10 mouse cellular contexts compared by ENCODE assay signal in the genomic region with DNA sequence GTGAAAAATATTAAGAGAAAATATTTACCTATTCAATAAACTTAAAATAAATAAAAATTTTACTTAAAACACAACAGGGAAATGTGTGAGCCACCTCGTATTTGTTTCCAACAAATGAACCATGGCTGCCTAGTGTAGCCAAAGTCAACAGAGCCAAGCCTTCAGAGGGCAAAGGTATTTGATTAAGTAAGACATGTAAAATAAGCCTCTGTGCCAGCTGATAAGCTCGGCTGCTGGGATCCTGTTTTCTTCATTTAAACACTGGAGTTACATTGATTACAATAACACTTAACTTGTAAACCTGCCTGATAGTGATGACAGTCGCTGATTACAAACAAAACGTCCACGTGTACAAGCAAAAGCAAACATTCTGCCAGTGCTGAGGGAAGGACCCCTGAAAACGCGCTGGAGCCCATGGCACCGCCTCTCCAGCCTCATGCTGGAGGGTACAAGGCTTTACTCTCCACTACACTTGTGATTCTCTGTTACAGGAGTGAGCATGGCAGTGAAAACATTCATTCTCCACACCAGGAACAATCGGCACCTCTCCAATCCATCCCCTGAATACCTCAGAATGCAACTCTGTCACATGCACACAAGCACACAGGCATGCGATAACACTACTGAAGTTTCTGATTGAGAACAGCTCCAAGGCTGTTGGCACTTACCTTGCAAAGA.
DNase-seq lines count a peak whose midpoint lies in the region; ATAC-seq and TF ChIP-seq lines count a peak whose summit lies in the region.
"Had no signal": no experiment of that assay in that cellular context is flagged by ENCODE, and none has a peak within 500 bp of the region (broad histone marks: within the 10 kb centered on the region; RNA-seq: fewer than 3 reads in every experiment).

No protein-coding gene starts in this region.

- no peaks in the 10 kb centered on the region for H3K9me3 ChIP-seq in intestine, embryonic 15.5 days
- no peaks in the 10 kb centered on the region for H3K9me3 ChIP-seq in liver, embryonic 14.5 days (ENCODE audit: control insufficient read depth, low read length)
- H3K9me3 ChIP-seq in stomach, embryonic 16.5 days (replicated peaks; ENCODE audit: control insufficient read depth, low read length): no peaks in the 10 kb centered on the region

- H3K4me3 ChIP-seq in intestine, embryonic 15.5 days (replicated peaks): peak overlapping the region; percentile 33
- peak overlapping the region; percentile 2 to 3; a peak in 2 of 4 replicates for H3K4me3 ChIP-seq in liver, embryonic 14.5 days (ENCODE audit: insufficient read depth in 1 of 2, low read depth in 2 of 2, low read length in 2 of 2)
- peak overlapping the region; percentile 36 for H3K4me3 ChIP-seq in stomach, embryonic 16.5 days (replicated peaks; ENCODE audit: low read length)

- ATAC-seq in intestine, embryonic 15.5 days: peak; percentile 91
- ATAC-seq in liver, embryonic 14.5 days (ENCODE audit: insufficient read depth): no peak
- ATAC-seq in stomach, embryonic 16.5 days (ENCODE audit: insufficient read depth, low FRiP score): peak; percentile 76
- ATAC-seq in erythroid progenitor cell, adult 5-6 weeks (replicated peaks; ENCODE audit: low FRiP score, poor library complexity, severe bottlenecking): no peak

- no peaks in the 10 kb centered on the region for H3K4me1 ChIP-seq in intestine, embryonic 15.5 days (replicated peaks)
- H3K4me1 ChIP-seq in liver, embryonic 14.5 days (replicated peaks; ENCODE audit: control insufficient read depth in 2 of 2, insufficient read depth in 2 of 2, low read length in 1 of 2): no peaks in the 10 kb centered on the region
- H3K4me1 ChIP-seq in stomach, embryonic 16.5 days (ENCODE audit: control insufficient read depth, insufficient read depth, low read length): peaks cover 3% of the 10 kb centered on the region; the same call in 1 of the 2 replicates

- peak overlapping the region; percentile 80 for H3K27ac ChIP-seq in intestine, embryonic 15.5 days
- no peak overlapping the region for H3K27ac ChIP-seq in liver, embryonic 14.5 days
- H3K27ac ChIP-seq in stomach, embryonic 16.5 days (ENCODE audit: low read length): peak overlapping the region; percentile 83

- peak overlapping the region; percentile 48 for H3K4me2 ChIP-seq in intestine, embryonic 15.5 days (replicated peaks)
- peak overlapping the region; percentile 17 for H3K4me2 ChIP-seq in liver, embryonic 14.5 days (ENCODE audit: low read depth)
- H3K4me2 ChIP-seq in stomach, embryonic 16.5 days (ENCODE audit: low read depth, low read length): peak overlapping the region; percentile 43

- no peak for TF ChIP-seq EP300 in liver, embryonic 14.5 days (IDR thresholded peaks at IDR 0.05; ENCODE audit: low read depth)

- H3K9ac ChIP-seq in intestine, embryonic 15.5 days: peak overlapping the region; percentile 34; the same call in 1 of the 2 replicates
- H3K9ac ChIP-seq in liver, embryonic 14.5 days (replicated peaks): no peak overlapping the region
- peak overlapping the region; percentile 60; the same call in 1 of the 2 replicates for H3K9ac ChIP-seq in stomach, embryonic 16.5 days (ENCODE audit: low read length)

- 27% methylated on average over 10 of the region's 10 CpGs for WGBS in intestine, embryonic 15.5 days
- WGBS in liver, embryonic 14.5 days (ENCODE audit: insufficient replicate concordance): 45% methylated on average over 10 of the region's 10 CpGs
- whole genome bisulfite sequencing in stomach, embryonic 16.5 days: 17% methylated on average over 10 of the region's 10 CpGs

- peak; percentile 3 for DNase-seq in kidney, adult 11 months
- no peak for DNase-seq in kidney, postnatal 10 days
- peak in 2 of 3 experiments; percentile 0 to 4 for DNase-seq in liver, embryonic 14.5 days (ENCODE audit: low read depth in 3 of 3, low spot score in 3 of 3)
- no peak for DNase-seq in layer of hippocampus, adult 9-11 months
- DNase-seq in ovary, adult 18-20 months (ENCODE audit: low spot score): no peak
- DNase-seq: gastrocnemius, postnatal 10 days; right cerebral cortex, postnatal 14 days had no signal

- no peaks in the 10 kb centered on the region for H3K27me3 ChIP-seq in intestine, embryonic 15.5 days (replicated peaks)
- H3K27me3 ChIP-seq in liver, embryonic 14.5 days (ENCODE audit: control insufficient read depth, insufficient read depth, low read length): no peaks in the 10 kb centered on the region
- no peaks in the 10 kb centered on the region for H3K27me3 ChIP-seq in stomach, embryonic 16.5 days (ENCODE audit: control insufficient read depth, insufficient read depth, low read length)

- TF ChIP-seq CTCF in liver, embryonic 14.5 days (IDR thresholded peaks at IDR 0.05; ENCODE audit: low read depth): no peak

- no peaks in the 10 kb centered on the region for H3K36me3 ChIP-seq in intestine, embryonic 15.5 days
- H3K36me3 ChIP-seq in liver, embryonic 14.5 days (replicated peaks; ENCODE audit: control insufficient read depth, insufficient read depth, low read depth): no peaks in the 10 kb centered on the region
- H3K36me3 ChIP-seq in stomach, embryonic 16.5 days (ENCODE audit: control insufficient read depth, insufficient read depth, low read length): no peaks in the 10 kb centered on the region

Comparison
In these comparisons a context has a peak if more than half of its experiments do, and no peak if none do; other contexts are left out.
1. DNase-seq: peak in kidney, adult 11 months (single experiment) and liver, embryonic 14.5 days (2 of 3); none in kidney, postnatal 10 days (single experiment), layer of hippocampus, adult 9-11 months (single experiment) and ovary, adult 18-20 months (single experiment).
2. ATAC-seq: peak in intestine, embryonic 15.5 days (single experiment) and stomach, embryonic 16.5 days (single experiment); none in liver, embryonic 14.5 days (single experiment) and erythroid progenitor cell, adult 5-6 weeks (single experiment).
3. Peak in every context shown above with its lines, with median percentiles within 50 percentile points of each other: H3K4me2 ChIP-seq and H3K4me3 ChIP-seq.